Mouse (Mus musculus) liver, embryonic 12.5 days (tissue): Measurements from ENCODE around the gene Pcbp2. TPM values are rescaled to one million over a fixed set of nuclear protein-coding genes. Genes with fewer than 3 reads are reported as not detected.

Source experiments
- ATAC-seq: fragments of 200-750 bp; cut with Nextera tagmentation; 2 replicates; pipeline ENCODE4 v1.8.0; 2017; ENCODE audit warnings: moderate number of reproducible peaks, mild to moderate bottlenecking, moderate library complexity
- H3K27ac ChIP-seq: fragments of 300-500 bp; sonication (generic); 2 replicates; pipeline ENCODE4 v1.5.1; 2016; ENCODE audit warnings: mild to moderate bottlenecking
- H3K27me3 ChIP-seq: fragments of 300-500 bp; sonication (generic); replicated peaks from 2 replicates; pipeline ENCODE4 v1.6.1; 2016; ENCODE audit warnings: mild to moderate bottlenecking, moderate library complexity
- H3K36me3 ChIP-seq: fragments of 300-500 bp; sonication (generic); 2 replicates; pipeline ENCODE4 v1.6.1; 2016; ENCODE audit warnings: mild to moderate bottlenecking, moderate library complexity
- H3K4me1 ChIP-seq: fragments of 300-500 bp; sonication (generic); 2 replicates; pipeline ENCODE4 v1.6.1; 2016
- H3K4me2 ChIP-seq: fragments of 300-500 bp; sonication (generic); 2 replicates; pipeline ENCODE4 v1.6.1; 2016; ENCODE audit warnings: mild to moderate bottlenecking, moderate library complexity
- H3K4me3 ChIP-seq: fragments of 300-500 bp; sonication (generic); 2 replicates; pipeline ENCODE4 v1.5.1; 2016; ENCODE audit warnings: mild to moderate bottlenecking, moderate library complexity
- H3K9ac ChIP-seq: fragments of 300-500 bp; sonication (generic); 2 replicates; pipeline ENCODE4 v1.6.1; 2016; ENCODE audit warnings: mild to moderate bottlenecking, moderate library complexity
- H3K9me3 ChIP-seq: fragments of 300-500 bp; sonication (generic); replicated peaks from 2 replicates; pipeline ENCODE4 v1.6.1; 2016; ENCODE audit warnings: mild to moderate bottlenecking, moderate library complexity
- WGBS: fragments of 180-500 bp; shearing (Covaris S2); methylation state at CpG from one replicate; pipeline ENCODE4 v1.1.7; 2016; ENCODE audit not compliant: insufficient replicate concordance; 5-methylcytosine and 5-hydroxymethylcytosine counted together
- polyA plus RNA-seq: library from polyadenylated mRNA; unstranded; fragments of >200 nt; fragmentation: Nextera tagmentation; extraction: Ambion mirVana; gene quantifications from 2 replicates; pipeline ENCODE4 v1.2.1, GENCODE M21; 2016

Pcbp2 gene
- polyA plus RNA-seq, 1 experiment from 2014 or later: 104 TPM

DNA sequence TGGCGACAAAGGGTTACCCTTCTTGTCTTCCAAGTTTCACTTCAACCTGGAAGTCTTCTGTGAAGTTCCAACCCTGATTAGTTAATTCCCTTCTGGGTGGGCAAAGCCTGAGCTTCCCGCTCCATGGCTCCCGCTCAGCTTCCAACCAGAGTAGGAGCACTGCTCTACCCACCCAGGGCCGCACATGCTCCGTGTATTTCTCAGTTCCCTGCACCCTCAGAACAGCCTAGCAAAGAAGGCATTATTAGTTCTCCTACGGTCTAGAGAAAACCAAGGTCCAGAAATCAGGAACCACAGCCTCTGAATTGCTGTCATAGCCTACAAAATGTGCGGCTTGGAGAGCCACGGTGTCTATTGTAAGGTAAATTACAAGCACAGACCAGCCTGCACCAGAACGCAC lies 39.8 kb downstream of the Pcbp2 start:
- Histone ChIP-seq H3K9ac (peak overlapping the region; percentile 56), H3K4me2 (peak overlapping the region; percentile 87), H3K9me3 (no peaks in the 10 kb centered on the region), H3K36me3 (no peaks in the 10 kb centered on the region), H3K27me3 (peaks cover 18% of the 10 kb centered on the region), H3K4me1 (peaks cover 42% of the 10 kb centered on the region), H3K4me3 (peak overlapping the region; percentile 59), H3K27ac (peak overlapping the region; percentile 53)
- WGBS: 12% methylated on average over 9 of the region's 9 CpGs
- peak; percentile 10 for ATAC-seq

DNA sequence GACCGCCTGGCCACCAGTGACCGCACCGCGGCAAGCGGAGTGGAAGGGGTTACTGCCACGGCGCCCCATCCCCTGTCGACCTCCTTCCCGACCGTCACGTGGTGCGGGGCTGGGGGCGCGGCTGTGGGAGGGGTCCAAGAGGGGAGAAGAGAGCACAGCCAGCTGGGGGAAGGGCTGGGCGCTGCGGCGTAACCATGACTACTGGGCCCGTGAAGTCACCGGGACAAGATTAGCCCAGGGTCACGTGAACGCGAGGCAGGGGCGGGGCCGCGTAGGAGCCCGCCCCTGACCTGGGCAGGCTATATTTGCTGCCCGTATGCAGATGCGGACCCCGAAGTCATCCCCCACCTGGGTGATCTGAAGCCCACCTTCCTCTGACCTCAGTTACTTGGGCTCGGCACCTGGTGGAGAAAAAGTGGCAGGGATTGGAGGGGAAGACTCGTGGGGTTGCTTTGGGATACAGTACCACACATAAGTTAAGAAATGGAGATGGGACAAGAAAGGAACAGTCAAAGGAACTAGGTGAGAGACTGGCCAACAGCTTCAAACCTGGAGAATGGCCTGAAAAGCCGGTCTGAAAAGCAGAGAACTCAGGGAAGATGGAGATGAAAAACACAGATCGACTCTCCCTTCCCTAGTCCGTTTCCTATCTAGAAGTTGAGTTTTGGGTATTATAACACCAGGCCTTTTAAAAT lies 40.4 kb downstream of the Pcbp2 start:
- Histone ChIP-seq H3K36me3 (no peaks in the 10 kb centered on the region), H3K4me1 (peaks cover 43% of the 10 kb centered on the region), H3K4me2 (peak overlapping the region; percentile 87), H3K27ac (peak overlapping the region; percentile 53), H3K27me3 (peaks cover 22% of the 10 kb centered on the region), H3K9ac (peak overlapping the region; percentile 56), H3K9me3 (no peaks in the 10 kb centered on the region), H3K4me3 (peak overlapping the region; percentile 59)
- WGBS: 4% methylated on average over 34 of the region's 34 CpGs
- peak; percentile 90 for ATAC-seq

DNA sequence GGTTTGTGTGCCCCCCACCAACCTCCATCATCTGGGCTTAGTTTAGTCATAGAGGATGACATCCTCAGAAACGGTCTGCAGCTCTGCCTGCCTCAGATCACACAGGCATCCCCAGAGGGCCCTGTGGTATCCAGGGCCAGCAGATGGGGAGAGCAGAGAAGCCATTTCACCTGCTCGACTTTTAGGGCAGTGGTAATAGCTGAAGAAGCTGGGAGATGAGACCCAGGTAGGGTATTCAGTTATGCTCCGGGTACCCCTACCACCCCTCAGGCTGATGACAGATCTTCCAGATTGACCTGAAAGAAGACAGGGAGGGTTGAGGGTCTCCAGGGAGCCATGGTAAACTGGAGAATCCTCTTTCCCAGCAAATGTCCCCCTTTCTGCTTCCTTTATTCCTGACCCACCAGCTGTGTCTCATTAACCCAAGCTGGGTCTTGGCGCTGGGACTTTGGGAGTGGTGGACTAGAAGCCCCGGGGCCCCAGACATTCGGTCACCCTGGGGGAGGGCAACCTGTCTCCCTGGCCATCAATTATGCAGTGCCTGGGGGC lies 41.0 kb downstream of the Pcbp2 start:
- Histone ChIP-seq H3K4me2 (peak overlapping the region; percentile 87), H3K27ac (no peak overlapping the region), H3K27me3 (peaks cover 28% of the 10 kb centered on the region), H3K4me3 (0 out of 2 replicates have a peak overlapping the region, but pooled peaks have one; percentile 59), H3K4me1 (peaks cover 44% of the 10 kb centered on the region), H3K36me3 (no peaks in the 10 kb centered on the region), H3K9ac (no peak overlapping the region), H3K9me3 (no peaks in the 10 kb centered on the region)
- WGBS: 44% methylated on average over 6 of the region's 6 CpGs
- ATAC-seq: no peak

DNA sequence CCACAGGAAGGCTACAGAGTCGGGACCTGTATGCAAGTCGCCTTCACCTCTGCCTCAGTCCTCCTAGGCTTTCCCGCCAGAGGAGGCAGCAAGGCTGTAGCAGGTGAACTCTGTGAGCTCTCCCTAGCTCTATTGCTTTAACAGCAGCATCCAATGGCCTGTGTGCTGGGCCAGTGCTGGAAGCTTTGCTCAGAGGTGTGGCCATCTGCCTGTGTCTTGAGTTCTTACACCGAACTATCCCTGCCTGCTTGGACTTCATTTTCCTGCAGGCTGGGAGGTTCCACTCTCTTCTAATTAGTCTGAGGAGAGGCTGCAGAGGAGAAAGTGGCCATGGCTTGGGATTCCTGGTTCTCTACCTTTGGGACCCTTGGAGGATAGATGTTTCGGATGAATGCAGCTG lies 41.7 kb downstream of the Pcbp2 start:
- ATAC-seq: no peak
- no peak overlapping the region for H3K9ac ChIP-seq
- H3K9me3 ChIP-seq: no peaks in the 10 kb centered on the region
- no peak overlapping the region for H3K4me2 ChIP-seq
- 52% methylated on average over 5 of the region's 5 CpGs for WGBS
- no peaks in the 10 kb centered on the region for H3K36me3 ChIP-seq
- H3K4me1 ChIP-seq: peaks cover 48% of the 10 kb centered on the region
- no peak overlapping the region for H3K27ac ChIP-seq
- H3K27me3 ChIP-seq: peaks cover 28% of the 10 kb centered on the region
- no peak overlapping the region for H3K4me3 ChIP-seq

DNA sequence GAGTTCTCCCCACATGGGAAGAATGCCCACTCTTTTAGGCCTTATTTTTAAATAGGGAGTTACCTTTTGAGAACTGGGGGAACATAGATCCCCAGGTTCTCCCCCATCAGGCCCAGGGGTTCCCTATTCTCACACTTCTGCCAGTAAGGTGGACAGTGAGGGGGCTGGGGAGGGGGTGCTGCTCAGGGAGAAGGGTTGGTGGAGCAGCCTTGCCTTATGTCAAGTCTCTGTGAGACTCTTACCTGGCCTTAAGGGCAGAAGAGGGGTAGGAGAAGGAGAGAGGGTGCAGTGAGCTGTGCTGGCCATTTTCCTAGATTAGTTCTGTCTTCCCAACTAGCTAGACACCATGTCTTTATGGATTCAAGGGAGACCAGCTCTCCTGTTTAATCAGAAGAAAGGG lies 42.1 kb downstream of the Pcbp2 start:
- Histone ChIP-seq H3K4me1 (peaks cover 51% of the 10 kb centered on the region), H3K9ac (no peak overlapping the region), H3K9me3 (no peaks in the 10 kb centered on the region), H3K4me3 (no peak overlapping the region), H3K4me2 (no peak overlapping the region), H3K27me3 (peaks cover 28% of the 10 kb centered on the region), H3K27ac (no peak overlapping the region), H3K36me3 (no peaks in the 10 kb centered on the region)
- ATAC-seq: no peak

DNA sequence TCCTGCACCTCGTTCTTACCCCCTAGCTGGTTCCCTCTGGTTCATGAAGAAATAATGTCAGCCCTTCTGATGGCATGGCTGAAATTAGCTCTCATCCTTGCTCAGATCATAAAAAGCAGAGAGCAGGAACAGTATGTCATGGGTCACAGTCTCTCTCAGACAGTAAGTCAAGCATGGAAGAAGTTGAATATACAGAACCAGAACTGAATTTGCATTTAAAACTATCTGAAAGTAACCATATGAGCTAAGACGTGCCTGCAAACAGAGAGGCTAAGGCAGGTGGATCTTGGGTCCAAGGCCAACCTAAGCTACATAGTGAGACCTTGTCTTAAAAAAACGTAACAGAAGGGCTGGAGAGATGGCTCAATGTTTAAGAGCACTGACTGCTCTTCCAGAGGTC lies 42.7 kb downstream of the Pcbp2 start:
- H3K27ac ChIP-seq: no peak overlapping the region
- H3K9me3 ChIP-seq: no peaks in the 10 kb centered on the region
- 67% methylated on average over 3 of the region's 3 CpGs for WGBS
- ATAC-seq: no peak
- peaks cover 28% of the 10 kb centered on the region for H3K27me3 ChIP-seq
- no peak overlapping the region for H3K4me2 ChIP-seq
- H3K36me3 ChIP-seq: no peaks in the 10 kb centered on the region
- no peak overlapping the region for H3K9ac ChIP-seq
- H3K4me1 ChIP-seq: peaks cover 51% of the 10 kb centered on the region
- no peak overlapping the region for H3K4me3 ChIP-seq

DNA sequence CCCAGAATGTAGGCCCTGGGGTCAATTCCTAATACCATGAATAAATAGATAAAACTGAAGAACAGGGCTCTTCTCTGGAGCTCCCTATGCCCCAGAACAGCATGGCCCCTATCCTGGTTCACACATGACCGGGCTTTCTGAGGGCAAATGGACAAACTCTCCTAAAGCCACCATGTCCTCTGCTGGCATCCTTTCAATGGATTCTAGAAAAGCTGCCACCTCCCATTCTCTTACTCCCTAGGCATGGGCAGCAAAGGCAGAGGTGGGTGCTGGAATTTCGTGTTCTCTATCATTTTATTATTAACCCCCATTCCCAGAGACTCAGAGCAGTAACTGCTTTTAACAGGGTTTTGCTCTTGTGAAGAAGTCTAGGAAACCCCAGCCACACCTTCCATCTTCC lies 44.9 kb downstream of the Pcbp2 start:
- H3K9ac ChIP-seq: no peak overlapping the region
- no peak for ATAC-seq
- H3K36me3 ChIP-seq: no peaks in the 10 kb centered on the region
- H3K9me3 ChIP-seq: no peaks in the 10 kb centered on the region
- no peak overlapping the region for H3K27ac ChIP-seq
- peaks cover 52% of the 10 kb centered on the region for H3K4me1 ChIP-seq
- H3K27me3 ChIP-seq: peaks cover 28% of the 10 kb centered on the region
- WGBS: 62% methylated on average over 2 of the region's 2 CpGs
- H3K4me3 ChIP-seq: no peak overlapping the region
- H3K4me2 ChIP-seq: 0 out of 2 replicates have a peak overlapping the region, but pooled peaks have one; percentile 99

DNA sequence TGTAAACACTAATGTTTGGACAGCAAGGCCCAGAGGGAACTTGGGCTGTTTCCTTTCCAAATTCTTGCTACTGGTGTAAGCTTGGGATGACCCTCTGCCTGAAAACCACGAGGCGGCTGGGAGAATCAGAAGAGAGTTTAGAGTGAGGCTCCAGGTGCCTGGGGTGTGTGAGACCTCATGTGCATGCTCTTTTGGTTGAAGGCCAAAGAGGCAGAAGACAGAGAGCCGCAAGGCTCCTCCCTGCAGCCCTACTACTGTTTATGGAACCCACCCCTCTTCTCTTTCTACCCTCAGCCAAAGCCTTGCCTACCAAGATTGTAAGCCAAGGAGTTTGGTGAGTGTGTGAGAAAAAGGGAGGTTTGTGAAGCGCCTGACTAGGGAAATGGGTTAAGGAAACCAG lies 45.5 kb downstream of the Pcbp2 start:
- Histone ChIP-seq H3K9ac (peak overlapping the region; percentile 71; the same call in 1 of the 2 replicates), H3K9me3 (no peaks in the 10 kb centered on the region), H3K27me3 (peaks cover 28% of the 10 kb centered on the region), H3K4me3 (peak overlapping the region; percentile 76; the same call in 1 of the 2 replicates), H3K27ac (no peak overlapping the region), H3K4me1 (peaks cover 52% of the 10 kb centered on the region), H3K36me3 (peaks cover 3% of the 10 kb centered on the region; the same call in 1 of the 2 replicates), H3K4me2 (peak overlapping the region; percentile 99)
- 53% methylated on average over 4 of the region's 4 CpGs for WGBS
- no peak for ATAC-seq

DNA sequence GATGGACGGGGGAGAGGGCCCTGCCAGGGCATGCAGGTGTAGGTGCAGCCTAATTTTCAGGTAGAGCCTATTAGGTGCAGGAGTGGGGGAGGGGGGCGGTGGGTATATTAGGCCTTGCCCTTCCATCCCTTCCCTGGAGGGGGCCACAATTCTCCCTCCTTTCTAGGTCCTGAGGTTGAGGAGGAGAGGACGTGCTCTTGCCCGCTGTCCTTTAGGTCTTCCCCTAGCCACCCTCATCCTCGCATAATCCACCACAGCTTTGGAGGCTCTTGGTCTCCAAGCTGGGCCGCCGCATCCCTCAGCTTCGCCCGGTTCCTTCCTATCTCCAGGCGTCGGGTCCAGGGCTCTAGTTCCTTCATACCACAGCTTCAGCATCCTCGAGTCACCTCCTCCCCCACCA lies 46.0 kb downstream of the Pcbp2 start:
- H3K27me3 ChIP-seq: peaks cover 27% of the 10 kb centered on the region
- no peaks in the 10 kb centered on the region for H3K9me3 ChIP-seq
- H3K9ac ChIP-seq: peak overlapping the region; percentile 71
- H3K4me3 ChIP-seq: peak overlapping the region; percentile 76
- H3K4me1 ChIP-seq: peaks cover 52% of the 10 kb centered on the region
- no peak for ATAC-seq
- H3K4me2 ChIP-seq: peak overlapping the region; percentile 99
- WGBS: 8% methylated on average over 11 of the region's 12 CpGs
- peak overlapping the region; percentile 82; the same call in 1 of the 2 replicates for H3K27ac ChIP-seq
- H3K36me3 ChIP-seq: peaks cover 8% of the 10 kb centered on the region

DNA sequence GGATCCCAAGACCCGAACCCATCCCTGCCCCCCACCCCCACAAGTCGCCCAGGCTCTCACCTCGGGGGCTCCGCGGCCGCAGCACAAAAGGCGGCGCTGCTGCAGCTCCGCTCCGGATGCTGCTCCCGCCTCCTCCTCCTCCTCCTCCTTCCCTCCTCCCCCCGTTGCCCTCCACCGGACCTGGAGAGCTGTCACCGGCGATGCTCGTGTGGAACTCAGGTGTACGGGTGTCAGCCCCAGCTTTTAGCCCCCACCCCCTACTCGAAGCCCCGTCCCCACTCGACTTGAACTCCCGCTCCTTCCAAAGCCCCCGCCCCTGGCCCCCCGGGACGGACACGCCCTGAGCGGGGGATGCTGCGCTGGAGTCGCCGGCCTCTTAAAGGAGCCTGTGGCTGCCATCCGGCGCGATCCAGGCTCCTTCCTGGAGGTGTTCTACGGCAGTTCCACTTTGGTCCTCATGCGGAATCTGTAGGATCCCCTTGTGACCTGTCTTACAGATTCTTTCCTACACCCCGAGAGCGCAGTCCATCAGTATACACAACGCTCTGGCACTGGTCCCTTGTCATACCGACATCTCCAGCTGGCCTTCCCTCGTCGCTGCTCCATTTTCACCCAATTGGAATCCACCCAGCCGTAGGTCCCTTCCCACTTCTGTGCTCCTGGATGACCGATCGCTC lies 46.5 kb downstream of the Pcbp2 start, which contains the start of gene Map3k12:
Gene Map3k12 (minus strand): TSS at position 337 of the 677 bp plus-strand sequence.
- Histone ChIP-seq H3K4me1 (peaks cover 51% of the 10 kb centered on the region), H3K9ac (peak within 1 kb of the TSS; percentile 71), H3K36me3 (peaks cover 14% of the 10 kb centered on the region), H3K4me2 (peak within 1 kb of the TSS; percentile 99), H3K9me3 (no peaks in the 10 kb centered on the region), H3K27me3 (peaks cover 21% of the 10 kb centered on the region), H3K27ac (peak within 1 kb of the TSS; percentile 97), H3K4me3 (peak within 1 kb of the TSS; percentile 76)
- under 1% methylated on average over 43 of the region's 43 CpGs for WGBS
- no peak for ATAC-seq

DNA sequence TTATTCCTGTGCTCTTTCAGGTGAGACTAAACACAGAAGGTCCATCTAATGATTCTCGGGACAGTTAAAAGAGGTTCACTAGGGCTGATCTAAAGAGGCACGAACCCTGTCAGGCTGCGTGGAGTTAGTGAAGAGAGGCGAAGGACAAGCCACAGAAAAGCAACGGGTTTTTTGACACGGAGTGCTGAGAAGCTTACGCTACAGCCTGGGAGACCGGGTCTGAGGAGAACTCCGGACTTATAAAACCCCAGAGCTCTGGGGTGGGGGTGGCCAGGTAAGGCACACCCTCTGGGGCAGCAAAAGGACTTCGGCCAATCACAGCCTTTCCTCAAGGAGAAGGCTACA lies 47.3 kb downstream of the Pcbp2 start:
- Histone ChIP-seq H3K27me3 (peaks cover 14% of the 10 kb centered on the region), H3K9ac (peak overlapping the region; percentile 71), H3K27ac (peak overlapping the region; percentile 82), H3K4me1 (peaks cover 48% of the 10 kb centered on the region), H3K36me3 (peaks cover 21% of the 10 kb centered on the region), H3K9me3 (no peaks in the 10 kb centered on the region), H3K4me3 (peak overlapping the region; percentile 76), H3K4me2 (peak overlapping the region; percentile 99)
- ATAC-seq: no peak
- WGBS: under 1% methylated on average over 10 of the region's 10 CpGs
